Mouse (Mus musculus): Measurements from ENCODE around the gene Izumo3. TPM values are rescaled to one million over a fixed set of nuclear protein-coding genes. Genes with fewer than 3 reads are reported as not detected.

Gene Izumo3
- not detected in 2 replicates for polyA plus RNA-seq (2021; fragmentation: Nextera tagmentation)
- long read RNA-seq, experiment 1 = 0 reads
- long read RNA-seq, experiment 2 = 0 reads

DNA sequence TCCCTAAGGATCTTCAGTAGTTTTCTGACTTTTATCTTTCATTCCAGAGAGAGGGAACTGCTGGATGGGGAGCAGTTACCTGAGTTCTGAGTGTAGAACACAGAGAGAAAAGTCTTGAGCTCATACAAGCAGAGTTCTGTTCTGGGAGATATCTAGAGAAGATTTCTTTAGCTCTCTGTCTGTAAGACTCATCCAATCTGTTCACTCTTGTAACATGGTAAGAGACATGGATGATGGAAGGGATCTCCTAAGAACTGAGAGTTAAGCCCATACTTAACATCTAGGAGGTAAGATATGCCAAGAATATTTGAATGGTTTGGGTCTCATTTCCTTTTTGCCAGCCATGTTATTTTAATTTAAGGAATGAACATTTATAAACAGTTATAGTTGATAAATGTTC lies at the start of gene Izumo3:
Izumo3 (minus strand) TSS at position 101 of the 400 bp plus-strand sequence.

GRCm38 (mm10) chr4:92191649-92192048 lies 44.6 kb upstream of the Izumo3 start, which contains the start of gene Gm12666:
Gm12666 (minus strand) TSS chr4:92191749.

Other genes with a start within 250 kb of the Izumo3 start
- not detected in 2 replicates for gene Gm12666, start 44.5 kb upstream of the Izumo3 start, polyA plus RNA-seq (2021; fragmentation: Nextera tagmentation)